Comparison of ENCODE assay signal across 26 mouse cellular contexts in the genomic region with DNA sequence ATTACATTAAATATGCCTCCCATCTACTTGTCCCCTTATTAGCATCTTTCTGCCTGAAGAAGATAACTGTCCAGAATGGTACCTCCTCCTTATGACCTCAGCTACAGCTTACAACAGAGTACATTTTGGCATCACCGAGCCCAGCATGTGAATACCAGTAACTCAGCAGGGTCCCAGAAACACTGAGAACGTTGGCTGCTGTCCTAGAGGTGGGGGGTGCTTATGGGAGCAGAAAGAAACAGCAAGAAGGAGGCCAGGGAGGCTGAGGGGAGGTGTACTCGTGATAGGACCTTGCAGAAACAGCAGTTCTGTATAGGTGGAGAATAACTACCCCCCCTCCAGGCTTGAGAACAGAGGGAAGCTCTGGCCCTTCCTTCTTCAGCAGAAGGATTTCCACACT. TPM values are rescaled to one million over a fixed set of nuclear protein-coding genes. Genes with fewer than 3 reads are reported as not detected.
A peak's percentile ranks its signal among the peaks of the same experiment; 100 is the strongest.
DNase-seq lines count a peak whose midpoint lies in the region; ATAC-seq and TF ChIP-seq lines count a peak whose summit lies in the region.
"Had no signal": no experiment of that assay in that cellular context is flagged by ENCODE, and none has a peak within 500 bp of the region (broad histone marks: within the 10 kb centered on the region; RNA-seq: fewer than 3 reads in every experiment).

No protein-coding gene starts in this region.

- H3K9me3 ChIP-seq in hindbrain, postnatal 0 days (ENCODE audit: low read length): no peaks in the 10 kb centered on the region
- no peaks in the 10 kb centered on the region for H3K9me3 ChIP-seq in hindbrain, embryonic 14.5 days (ENCODE audit: control insufficient read depth, low read length)
- H3K9me3 ChIP-seq in lung, postnatal 0 days (ENCODE audit: low read length): no peaks in the 10 kb centered on the region
- H3K9me3 ChIP-seq: hindbrain, embryonic 10.5 days; intestine, embryonic 15.5 days; limb, embryonic 12.5 days; lung, embryonic 15.5 days; midbrain, embryonic 12.5 days; stomach, embryonic 15.5 days had no signal

- H3K9ac ChIP-seq in hindbrain, postnatal 0 days (replicated peaks; ENCODE audit: low read length): no peak overlapping the region
- H3K9ac ChIP-seq in hindbrain, embryonic 14.5 days: no peak overlapping the region
- no peak overlapping the region for H3K9ac ChIP-seq in lung, postnatal 0 days (replicated peaks; ENCODE audit: low read depth)
- H3K9ac ChIP-seq: intestine, embryonic 15.5 days; limb, embryonic 12.5 days; lung, embryonic 15.5 days; midbrain, embryonic 12.5 days; stomach, embryonic 15.5 days had no signal

- H3K27me3 ChIP-seq in hindbrain, postnatal 0 days (ENCODE audit: insufficient read depth, low read length): no peaks in the 10 kb centered on the region
- H3K27me3 ChIP-seq in hindbrain, embryonic 14.5 days (ENCODE audit: control insufficient read depth, insufficient read depth, low read length): no peaks in the 10 kb centered on the region
- no peaks in the 10 kb centered on the region for H3K27me3 ChIP-seq in lung, postnatal 0 days (replicated peaks; ENCODE audit: insufficient read depth, low read length)
- H3K27me3 ChIP-seq: CH12.LX; intestine, embryonic 15.5 days; limb, embryonic 12.5 days; lung, embryonic 15.5 days; midbrain, embryonic 12.5 days; stomach, embryonic 15.5 days had no signal

- no peak overlapping the region for H3K4me2 ChIP-seq in hindbrain, postnatal 0 days (ENCODE audit: low read depth, low read length)
- no peak overlapping the region for H3K4me2 ChIP-seq in hindbrain, embryonic 14.5 days (replicated peaks)
- H3K4me2 ChIP-seq in lung, postnatal 0 days (replicated peaks; ENCODE audit: low read depth, low read length): no peak overlapping the region
- H3K4me2 ChIP-seq: intestine, embryonic 15.5 days; limb, embryonic 12.5 days; liver, embryonic 11.5 days; lung, embryonic 15.5 days; midbrain, embryonic 12.5 days; stomach, embryonic 15.5 days had no signal

- TF ChIP-seq CTCF in hindbrain, postnatal 0 days (IDR thresholded peaks at IDR 0.05; ENCODE audit: low read depth): no peak
- TF ChIP-seq CTCF in lung, postnatal 0 days (IDR thresholded peaks at IDR 0.05): no peak

- no peak overlapping the region for H3K4me3 ChIP-seq in hindbrain, postnatal 0 days (ENCODE audit: low read length)
- H3K4me3 ChIP-seq in hindbrain, embryonic 14.5 days (replicated peaks; ENCODE audit: low read length): no peak overlapping the region
- no peak overlapping the region for H3K4me3 ChIP-seq in lung, postnatal 0 days (ENCODE audit: low read depth, low read length)
- H3K4me3 ChIP-seq: hindbrain, embryonic 10.5 days; intestine, embryonic 15.5 days; limb, embryonic 12.5 days; lung, embryonic 15.5 days; midbrain, embryonic 12.5 days; stomach, embryonic 15.5 days had no signal

- WGBS in hindbrain, postnatal 0 days: 8% methylated on average over 3 of the region's 3 CpGs
- WGBS in hindbrain, embryonic 14.5 days: 17% methylated on average over 3 of the region's 3 CpGs
- WGBS in lung, postnatal 0 days: 49% methylated on average over 3 of the region's 3 CpGs

- H3K36me3 ChIP-seq in hindbrain, postnatal 0 days (ENCODE audit: insufficient read depth, low read length): no peaks in the 10 kb centered on the region
- no peaks in the 10 kb centered on the region for H3K36me3 ChIP-seq in hindbrain, embryonic 14.5 days (replicated peaks; ENCODE audit: control insufficient read depth, insufficient read depth)
- no peaks in the 10 kb centered on the region for H3K36me3 ChIP-seq in lung, postnatal 0 days (ENCODE audit: insufficient read depth, low read length)
- H3K36me3 ChIP-seq: hindbrain, embryonic 10.5 days; intestine, embryonic 15.5 days; limb, embryonic 12.5 days; lung, embryonic 15.5 days; midbrain, embryonic 12.5 days; stomach, embryonic 15.5 days had no signal

- no peak for ATAC-seq in hindbrain, postnatal 0 days
- ATAC-seq in hindbrain, embryonic 14.5 days (ENCODE audit: low FRiP score): no peak
- no peak for ATAC-seq in lung, postnatal 0 days
- ATAC-seq: hindbrain, embryonic 16.5 days; intestine, embryonic 15.5 days had no signal

- DNase-seq in hindbrain, postnatal 0 days (ENCODE audit: low spot score): peak; percentile 41
- DNase-seq in hindbrain, embryonic 14.5 days (ENCODE audit: low spot score): no peak
- DNase-seq in brain, adult 2 months (ENCODE audit: low read depth, low spot score): peak; percentile 68
- DNase-seq in cerebellum, adult 18-20 months: peak; percentile 29 to 38
- DNase-seq in cerebellum, postnatal 10 days: peak; percentile 45 to 63
- no peak for DNase-seq in lung, postnatal 0 days (ENCODE audit: low spot score)
- no peak for DNase-seq in B cell, adult 2 months
- no peak for DNase-seq in urinary bladder, postnatal 4 days (ENCODE audit: low spot score in 2 of 2)
- DNase-seq: adrenal gland, postnatal 10 days; gastrocnemius, postnatal 10 days; heart, postnatal 14 days; kidney, adult 8-10 months; kidney, postnatal 10 days; layer of hippocampus, postnatal 36 days; lung, postnatal 36 days; right cerebral cortex, postnatal 25 days had no signal

- no peaks in the 10 kb centered on the region for H3K4me1 ChIP-seq in hindbrain, postnatal 0 days (ENCODE audit: insufficient read depth, low read length)
- H3K4me1 ChIP-seq in hindbrain, embryonic 14.5 days (replicated peaks; ENCODE audit: control insufficient read depth, insufficient read depth, low read length): 0 out of 2 replicates have a peak, but pooled peaks cover 3% of the 10 kb centered on the region
- no peaks in the 10 kb centered on the region for H3K4me1 ChIP-seq in lung, postnatal 0 days (ENCODE audit: insufficient read depth, low read depth, low read length)
- H3K4me1 ChIP-seq: hindbrain, embryonic 10.5 days; intestine, embryonic 15.5 days; limb, embryonic 12.5 days; lung, embryonic 15.5 days; stomach, embryonic 15.5 days had no signal

- no peak overlapping the region for H3K27ac ChIP-seq in hindbrain, postnatal 0 days
- H3K27ac ChIP-seq in hindbrain, embryonic 14.5 days: no peak overlapping the region
- H3K27ac ChIP-seq in lung, postnatal 0 days (ENCODE audit: low read length): no peak overlapping the region
- H3K27ac ChIP-seq: hindbrain, embryonic 10.5 days; intestine, embryonic 15.5 days; limb, embryonic 12.5 days; lung, embryonic 15.5 days; midbrain, embryonic 12.5 days; stomach, embryonic 15.5 days had no signal

- TF ChIP-seq EP300 in lung, postnatal 0 days (IDR thresholded peaks at IDR 0.05): no peak

RNA-seq across cellular contexts. Expression of gene Cadm1, which starts 30.2 kb away (rescaled TPM):
- total RNA-seq in hindbrain, postnatal 0 days (2014; rRNA removed): 115 and 117 TPM in 2 replicates
- polyA plus RNA-seq in hindbrain, postnatal 0 days (2015; fragmentation: Nextera tagmentation; extraction: Ambion mirVana): 187 and 203 TPM in 2 replicates
- polyA plus RNA-seq in hindbrain, embryonic 14.5 days (2014; fragmentation: Nextera tagmentation; extraction: Ambion mirVana): 180 and 202 TPM in 2 replicates
- polyA plus RNA-seq in lung, postnatal 0 days (2015; fragmentation: Nextera tagmentation; extraction: Ambion mirVana): 84.9 and 89.2 TPM in 2 replicates
- total RNA-seq: CH12.LX; granulocyte monocyte progenitor cell, adult 5-6 weeks had no signal

Comparison
In these comparisons a context has a peak if more than half of its experiments do, and no peak if none do; other contexts are left out.
1. DNase-seq: peak in hindbrain, postnatal 0 days (single experiment), brain, adult 2 months (single experiment), cerebellum, adult 18-20 months (2 of 2) and cerebellum, postnatal 10 days (2 of 2); none in hindbrain, embryonic 14.5 days (single experiment), lung, postnatal 0 days (single experiment), B cell, adult 2 months (0 of 2) and urinary bladder, postnatal 4 days (0 of 2).